Mouse (Mus musculus): ENCODE measurements around the gene Hid1.

GRCm38 (mm10) chr11:115400126-115400525, 32.6 kb upstream of the Hid1 start:
- no peak for TF ChIP-seq POLR2A (IDR thresholded peaks at IDR 0.05; ENCODE audit: insufficient read depth, low read depth, low read length)
- no peak for TF ChIP-seq CTCF (IDR thresholded peaks at IDR 0.05; ENCODE audit: insufficient read depth, low read depth, low read length)
